Mouse (Mus musculus) neural tube, embryonic 11.5 days (tissue): ENCODE data around the gene Lrrc28. TPM values are rescaled to one million over a fixed set of nuclear protein-coding genes. Genes with fewer than 3 reads are reported as not detected.

Experiments used
- ATAC-seq: fragments of 200-750 bp; cut with Nextera tagmentation; 2 replicates; pipeline ENCODE4 v1.8.0; 2017; ENCODE audit warnings: moderate number of reproducible peaks, mild to moderate bottlenecking, moderate TSS enrichment, moderate library complexity; ENCODE audit not compliant: insufficient read depth, low FRiP score, low TSS enrichment
- DNase-seq: peaks from one replicate; pipeline ENCODE4 v3.0.0-alpha.2; 2015; ENCODE audit warnings: low spot score
- H3K27ac ChIP-seq: fragments of 300-500 bp; sonication (generic); 2 replicates; pipeline ENCODE4 v1.5.1; 2014; ENCODE audit warnings: low read depth, mild to moderate bottlenecking, low read length
- H3K27me3 ChIP-seq: fragments of 300-500 bp; sonication (generic); 2 replicates; pipeline ENCODE4 v1.6.1; 2014; ENCODE audit warnings: mild to moderate bottlenecking, low read length, mixed read lengths; ENCODE audit not compliant: control insufficient read depth, insufficient read depth
- H3K36me3 ChIP-seq: fragments of 300-500 bp; sonication (generic); 2 replicates; pipeline ENCODE4 v1.6.1; 2014; ENCODE audit warnings: mild to moderate bottlenecking, low read length, moderate library complexity, mixed read lengths; ENCODE audit not compliant: control insufficient read depth, insufficient read depth
- H3K4me1 ChIP-seq: fragments of 300-500 bp; sonication (generic); 2 replicates; pipeline ENCODE4 v1.6.1; 2014; ENCODE audit warnings: low read length, mixed read lengths; ENCODE audit not compliant: control insufficient read depth, insufficient read depth
- H3K4me2 ChIP-seq: fragments of 300-500 bp; sonication (generic); 2 replicates; pipeline ENCODE4 v1.6.1; 2014; ENCODE audit warnings: low read depth, mild to moderate bottlenecking, moderate library complexity
- H3K4me3 ChIP-seq: fragments of 300-500 bp; sonication (generic); 2 replicates; pipeline ENCODE4 v1.5.1; 2014; ENCODE audit warnings: low read depth, low read length
- H3K9ac ChIP-seq: fragments of 300-500 bp; sonication (generic); 2 replicates; pipeline ENCODE4 v1.6.1; 2014; ENCODE audit warnings: mild to moderate bottlenecking, low read length
- H3K9me3 ChIP-seq: fragments of 300-500 bp; sonication (generic); 2 replicates; pipeline ENCODE4 v1.6.1; 2016; ENCODE audit warnings: low read length; ENCODE audit not compliant: control insufficient read depth
- WGBS: fragments of 180-500 bp; shearing (Covaris S2); extraction: QIAGEN DNeasy Blood & Tissue Kit; methylation state at CpG from one replicate; pipeline ENCODE4 v1.1.7; 2014; 5-methylcytosine and 5-hydroxymethylcytosine counted together
- polyA plus RNA-seq: library from polyadenylated mRNA; unstranded; fragments of >200 nt; fragmentation: Nextera tagmentation; extraction: Ambion mirVana; gene quantifications from 2 replicates; pipeline ENCODE4 v1.2.1, GENCODE M21; 2014

The Lrrc28 gene
- polyA plus RNA-seq, 1 experiment from 2014 or later, result 29.6 TPM

DNA sequence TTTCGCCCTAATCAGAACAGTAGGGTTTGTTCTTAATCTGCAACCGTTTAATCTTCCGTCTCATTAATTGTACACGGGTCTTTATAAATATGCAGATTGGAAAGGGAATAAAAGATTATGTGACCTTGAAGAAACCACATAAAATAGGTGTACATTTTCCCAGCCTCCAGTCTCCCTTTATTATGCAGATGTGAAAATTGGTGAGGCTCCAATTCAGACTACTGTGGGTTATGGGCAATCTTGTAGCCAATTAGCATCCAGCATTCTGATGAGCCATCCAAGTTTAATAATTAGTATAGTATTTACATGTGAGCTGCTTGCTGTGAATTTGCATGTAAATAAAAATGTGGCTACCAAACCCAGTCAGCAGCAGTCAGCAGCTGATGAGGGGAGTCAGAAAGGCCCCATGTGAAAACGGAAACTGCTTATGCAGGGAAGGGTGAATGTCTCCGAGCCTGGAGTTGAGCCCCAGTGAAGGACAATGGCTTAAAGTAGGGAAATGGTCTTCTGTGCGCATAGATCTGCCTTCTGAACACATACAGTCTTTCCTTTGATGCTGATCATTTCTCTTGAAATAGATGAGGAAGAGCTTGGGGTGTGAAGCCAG lies 176.2 kb downstream of the Lrrc28 start:
- Histone ChIP-seq H3K4me1 (peaks cover 4% of the 10 kb centered on the region; the same call in 1 of the 2 replicates), H3K4me3 (no peak overlapping the region), H3K36me3 (no peaks in the 10 kb centered on the region), H3K27me3 (no peaks in the 10 kb centered on the region), H3K9ac (no peak overlapping the region), H3K27ac (0 out of 2 replicates have a peak overlapping the region, but pooled peaks have one; percentile 14), H3K4me2 (no peak overlapping the region), H3K9me3 (no peaks in the 10 kb centered on the region)
- DNase-seq, result no peak
- WGBS, result 69% methylated on average over 7 of the region's 7 CpGs
- 0 out of 2 replicates have a peak, but pooled peaks have one; percentile 35 for ATAC-seq

DNA sequence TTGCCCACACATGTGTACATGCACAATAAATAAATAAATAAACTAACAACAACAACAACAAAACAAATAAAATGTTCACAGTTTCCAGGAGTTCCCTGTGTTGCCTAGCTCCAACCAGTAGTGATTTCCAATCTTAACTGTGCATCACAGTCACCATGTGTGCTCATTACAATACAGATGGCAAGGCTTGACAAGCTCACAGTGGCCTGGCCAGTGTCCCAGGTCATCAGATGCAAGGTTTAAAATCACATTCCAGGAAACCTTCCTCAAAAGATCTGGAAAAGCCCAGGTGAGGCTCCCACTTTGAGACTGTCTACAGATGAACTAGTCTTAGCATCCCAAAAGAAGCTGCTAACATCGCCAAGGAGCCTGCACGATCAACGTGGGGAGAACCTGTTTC lies 176.9 kb downstream of the Lrrc28 start:
- H3K4me2 ChIP-seq, result no peak overlapping the region
- H3K4me1 ChIP-seq, result peaks cover 11% of the 10 kb centered on the region
- no peaks in the 10 kb centered on the region for H3K9me3 ChIP-seq
- no peaks in the 10 kb centered on the region for H3K27me3 ChIP-seq
- H3K9ac ChIP-seq, result no peak overlapping the region
- no peak overlapping the region for H3K4me3 ChIP-seq
- no peak overlapping the region for H3K27ac ChIP-seq
- 86% methylated on average over 3 of the region's 3 CpGs for WGBS
- H3K36me3 ChIP-seq, result no peaks in the 10 kb centered on the region
- DNase-seq (no peak), ATAC-seq (no peak)

DNA sequence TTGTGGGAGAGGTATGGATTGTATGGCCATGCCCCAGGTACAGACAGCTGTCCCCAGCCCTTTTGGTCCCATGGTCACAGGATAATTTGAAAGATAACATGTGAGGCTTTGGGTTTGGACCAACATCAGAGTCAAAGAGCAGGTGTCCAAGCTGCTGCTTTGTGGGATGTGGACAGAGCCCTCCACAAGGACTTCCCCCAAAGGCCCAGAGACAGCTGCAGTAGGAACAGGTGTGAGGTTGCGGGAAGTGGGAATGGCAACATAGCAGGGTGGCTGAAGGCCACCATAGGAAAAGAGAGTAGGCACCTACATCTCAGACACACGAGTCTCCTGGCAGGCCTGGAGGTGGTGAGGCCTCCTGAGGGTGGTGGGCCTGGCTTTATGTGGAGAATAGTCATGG lies 178.7 kb downstream of the Lrrc28 start:
- Histone ChIP-seq H3K9me3 (no peaks in the 10 kb centered on the region), H3K4me2 (no peak overlapping the region), H3K36me3 (no peaks in the 10 kb centered on the region), H3K4me3 (no peak overlapping the region), H3K27ac (no peak overlapping the region), H3K4me1 (peaks cover 16% of the 10 kb centered on the region), H3K27me3 (no peaks in the 10 kb centered on the region), H3K9ac (no peak overlapping the region)
- ATAC-seq, result no peak
- WGBS, result 85% methylated on average over 2 of the region's 2 CpGs
- no peak for DNase-seq

DNA sequence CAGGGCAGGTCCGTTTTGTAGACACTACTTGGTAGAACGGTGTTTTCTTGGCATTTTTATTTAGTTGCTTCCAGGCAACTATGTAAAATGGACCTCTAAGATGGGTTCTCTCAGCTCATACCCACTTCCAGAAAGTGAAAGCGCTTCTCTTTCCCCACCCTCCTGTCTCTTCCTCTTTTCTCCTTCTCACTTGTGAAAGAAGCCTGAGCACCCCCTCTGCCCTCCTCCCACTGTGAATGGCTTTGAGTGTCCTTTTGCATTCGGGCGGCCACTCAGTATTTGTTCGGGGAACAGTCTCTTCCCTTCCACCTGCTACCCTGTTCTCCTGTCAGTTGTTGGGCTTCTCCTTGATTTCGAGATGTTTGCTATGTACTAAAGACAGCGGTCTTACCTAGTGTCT lies 180.4 kb downstream of the Lrrc28 start:
- Histone ChIP-seq H3K36me3 (no peaks in the 10 kb centered on the region), H3K4me2 (no peak overlapping the region), H3K27ac (no peak overlapping the region), H3K4me3 (no peak overlapping the region), H3K4me1 (peaks cover 16% of the 10 kb centered on the region), H3K9ac (no peak overlapping the region), H3K27me3 (no peaks in the 10 kb centered on the region), H3K9me3 (no peaks in the 10 kb centered on the region)
- ATAC-seq (no peak), DNase-seq (no peak)
- 90% methylated on average over 8 of the region's 8 CpGs for WGBS

DNA sequence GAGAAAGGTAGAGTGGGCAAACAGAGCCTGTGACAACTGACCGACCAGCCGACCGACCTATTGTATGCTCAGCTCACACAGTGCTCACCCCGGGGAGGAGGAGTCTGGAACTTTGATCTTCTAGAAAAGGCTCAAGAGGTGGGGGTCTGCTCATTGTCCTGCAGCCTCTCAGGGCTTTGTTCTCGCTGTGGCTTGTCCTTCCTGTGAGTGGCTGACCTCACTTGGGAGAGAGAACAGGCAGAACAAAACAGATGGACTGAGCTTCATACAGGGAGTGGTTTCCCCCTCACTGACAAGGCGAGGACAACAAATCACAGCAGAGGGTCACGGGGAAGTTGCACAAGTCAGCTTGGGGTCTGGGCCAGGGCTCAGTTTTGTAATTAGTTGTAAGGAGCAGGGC lies 181.5 kb downstream of the Lrrc28 start:
- Histone ChIP-seq H3K36me3 (no peaks in the 10 kb centered on the region), H3K9me3 (no peaks in the 10 kb centered on the region), H3K4me2 (no peak overlapping the region), H3K4me3 (no peak overlapping the region), H3K27me3 (no peaks in the 10 kb centered on the region), H3K27ac (0 out of 2 replicates have a peak overlapping the region, but pooled peaks have one; percentile 23), H3K9ac (no peak overlapping the region), H3K4me1 (peaks cover 12% of the 10 kb centered on the region)
- peak; percentile 44 for DNase-seq
- WGBS, result 3% methylated on average over 7 of the region's 7 CpGs
- ATAC-seq, result peak; percentile 73

Other genes starting within 250 kb of the Lrrc28 start
- gene Ttc23, start 2.1 kb upstream of the Lrrc28 start, polyA plus RNA-seq, result 35.4 and 41.0 TPM in 2 replicates
- gene Synm, start 114.5 kb upstream of the Lrrc28 start, polyA plus RNA-seq, result 3.8 and 5.8 TPM in 2 replicates